Mouse (Mus musculus): Measurements from ENCODE around the gene Dpp3.
"Not testable (repeated sequence)": the region's sequence is repeated elsewhere in the genome, so short reads cannot be mapped to it uniquely, and the experiment has no call there.

The Dpp3 gene

DNA sequence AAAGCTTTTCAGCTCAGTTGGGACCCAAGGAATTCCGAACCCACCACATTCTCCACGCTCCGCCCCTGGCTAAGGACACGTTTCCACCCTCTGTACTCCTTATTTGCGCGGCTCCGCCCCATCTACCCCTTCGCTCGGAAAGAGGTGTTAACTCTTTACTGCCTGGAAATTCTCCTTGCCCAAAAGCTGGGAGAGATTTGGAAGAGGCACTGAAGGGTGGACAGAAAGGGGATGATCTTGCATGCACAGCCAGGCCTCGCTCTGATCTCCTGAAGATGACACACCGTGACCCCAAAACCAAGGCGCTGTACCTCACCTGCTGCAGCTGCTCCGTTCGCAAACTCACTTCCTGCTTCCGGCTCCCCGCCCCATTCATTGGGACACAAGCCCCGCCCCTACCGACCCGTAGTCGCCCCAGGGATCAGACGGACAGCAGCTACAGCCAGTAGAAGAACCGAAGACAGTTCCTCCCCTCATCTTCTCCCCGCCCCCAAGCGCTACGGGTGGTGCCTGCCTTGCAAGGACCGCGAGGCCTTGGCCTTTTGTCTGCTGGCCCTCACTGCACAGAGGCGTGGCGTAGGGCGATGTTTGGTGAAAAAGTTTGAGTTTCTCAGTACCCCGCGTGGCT, at the start of gene Dpp3:
Gene Dpp3, minus strand, starts transcription at position 384 of the 628 bp plus-strand sequence.
- DNase-seq (ENCODE audit: low spot score in 2 of 2) = peak; percentile 93 to 100

DNA sequence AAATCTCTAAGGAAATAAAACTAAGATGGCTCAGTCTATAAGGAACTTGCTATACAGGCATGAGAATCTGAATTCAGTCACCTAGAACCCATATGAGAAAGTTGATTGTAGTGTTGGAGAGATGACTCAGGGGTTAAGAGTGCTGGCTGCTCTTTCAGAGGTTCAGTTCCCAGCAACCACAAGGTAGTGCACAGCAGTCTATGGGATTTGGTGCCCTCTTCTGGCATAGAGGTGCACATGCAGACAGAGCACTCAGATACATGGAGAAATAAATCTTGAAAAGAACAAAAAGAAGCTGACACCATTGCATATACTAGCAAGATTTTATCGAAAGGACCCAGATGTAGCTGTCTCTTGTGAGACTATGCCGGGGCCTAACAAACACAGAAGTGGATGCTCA, 40.1 kb upstream of the Dpp3 start:
- no peak for DNase-seq (ENCODE audit: low spot score in 2 of 2)

DNA sequence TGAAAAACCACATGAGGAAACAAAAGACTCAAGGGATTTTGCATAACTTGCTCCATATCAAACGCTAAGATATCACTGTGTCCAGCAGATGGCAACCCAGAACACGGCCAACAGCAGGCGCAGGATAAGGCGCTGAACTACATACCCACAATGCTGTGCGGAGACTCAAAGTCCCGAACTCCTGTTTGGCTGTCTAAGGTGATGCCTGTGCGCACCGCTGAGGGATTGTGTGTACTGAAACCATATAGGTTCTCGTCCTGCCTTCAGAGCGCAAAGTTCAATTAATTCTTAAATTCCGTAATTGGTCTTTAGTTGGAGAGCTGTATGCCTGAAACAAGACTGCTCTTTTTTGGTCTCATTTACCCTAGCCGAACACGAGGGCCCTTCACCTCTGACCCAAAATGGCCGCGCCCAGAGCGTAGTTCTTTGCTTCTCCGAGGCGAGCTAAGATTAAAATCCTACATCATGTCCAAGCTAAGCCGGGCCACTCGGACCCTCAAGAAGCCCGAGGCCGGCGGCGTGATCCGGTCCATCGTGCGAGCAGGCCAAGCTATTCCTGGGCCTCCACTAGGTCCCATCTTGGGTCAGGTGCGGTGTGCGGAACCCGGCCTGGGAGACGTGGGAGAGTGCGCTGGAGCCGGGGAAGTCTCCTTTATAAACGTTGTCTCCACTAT, 34.0 kb upstream of the Dpp3 start, which contains the start of gene Mrpl11:
Gene Mrpl11, plus strand, starts transcription at position 220 of the 674 bp plus-strand sequence.
- peak; percentile 89 to 94 for DNase-seq (ENCODE audit: low spot score in 2 of 2)

DNA sequence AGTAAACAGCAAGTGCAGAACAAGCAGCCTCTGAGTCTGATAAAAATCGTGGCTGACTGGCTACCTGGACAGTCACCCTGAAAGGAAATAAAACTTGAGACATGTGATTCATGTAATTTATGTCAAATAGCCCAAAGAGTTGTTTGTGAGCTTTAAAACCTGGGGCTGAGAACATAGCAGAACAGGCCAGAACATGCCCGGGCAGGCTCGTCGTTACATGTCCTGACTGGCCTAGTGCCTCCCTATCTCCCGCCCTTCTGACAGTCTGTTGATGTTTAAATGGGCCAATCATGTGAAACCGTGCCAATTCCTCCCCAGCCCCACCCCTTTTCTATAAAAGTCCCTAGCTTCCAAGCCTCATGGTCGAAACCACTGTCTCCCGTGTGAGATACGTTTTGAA, 20.6 kb upstream of the Dpp3 start:
- DNase-seq (ENCODE audit: low spot score in 2 of 2) = not testable (repeated sequence)

DNA sequence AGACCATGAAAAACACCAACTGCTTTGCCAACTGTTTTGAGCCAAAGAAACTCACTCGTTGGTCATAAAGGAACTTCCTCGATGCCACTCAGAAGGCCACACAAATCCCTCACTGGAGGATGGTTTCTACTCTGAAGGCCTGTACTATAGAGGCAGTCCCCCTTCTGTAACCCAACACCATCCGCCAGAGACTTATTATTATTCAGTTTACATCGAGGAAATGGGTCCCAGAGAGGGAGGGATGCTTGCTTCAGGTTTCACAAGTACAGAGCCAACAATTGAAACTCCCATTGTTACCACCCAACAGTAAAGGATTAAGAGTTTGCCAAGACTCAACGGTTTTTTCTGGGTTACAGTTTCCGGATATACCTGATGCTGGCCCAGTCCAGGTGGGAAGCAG, 17.5 kb upstream of the Dpp3 start:
- DNase-seq (ENCODE audit: low spot score in 2 of 2) = no peak

DNA sequence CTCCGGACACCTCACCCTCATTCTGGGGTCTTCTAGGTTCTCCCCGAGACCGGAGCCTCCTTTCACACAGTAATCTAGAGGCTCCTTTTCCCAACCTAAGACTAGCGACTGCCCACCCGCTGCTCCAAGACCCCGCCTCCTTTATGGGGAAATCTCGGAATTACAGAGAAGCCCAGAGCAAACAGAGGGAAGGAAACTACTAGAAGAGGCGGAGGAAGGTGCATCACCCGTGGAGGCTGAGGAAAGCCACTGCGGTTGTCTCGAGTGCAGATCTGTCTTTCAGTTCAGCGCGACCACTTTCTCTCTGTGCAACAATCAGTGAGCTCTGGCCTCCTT, 15.1 kb upstream of the Dpp3 start:
- DNase-seq (ENCODE audit: low spot score in 2 of 2) = no peak

DNA sequence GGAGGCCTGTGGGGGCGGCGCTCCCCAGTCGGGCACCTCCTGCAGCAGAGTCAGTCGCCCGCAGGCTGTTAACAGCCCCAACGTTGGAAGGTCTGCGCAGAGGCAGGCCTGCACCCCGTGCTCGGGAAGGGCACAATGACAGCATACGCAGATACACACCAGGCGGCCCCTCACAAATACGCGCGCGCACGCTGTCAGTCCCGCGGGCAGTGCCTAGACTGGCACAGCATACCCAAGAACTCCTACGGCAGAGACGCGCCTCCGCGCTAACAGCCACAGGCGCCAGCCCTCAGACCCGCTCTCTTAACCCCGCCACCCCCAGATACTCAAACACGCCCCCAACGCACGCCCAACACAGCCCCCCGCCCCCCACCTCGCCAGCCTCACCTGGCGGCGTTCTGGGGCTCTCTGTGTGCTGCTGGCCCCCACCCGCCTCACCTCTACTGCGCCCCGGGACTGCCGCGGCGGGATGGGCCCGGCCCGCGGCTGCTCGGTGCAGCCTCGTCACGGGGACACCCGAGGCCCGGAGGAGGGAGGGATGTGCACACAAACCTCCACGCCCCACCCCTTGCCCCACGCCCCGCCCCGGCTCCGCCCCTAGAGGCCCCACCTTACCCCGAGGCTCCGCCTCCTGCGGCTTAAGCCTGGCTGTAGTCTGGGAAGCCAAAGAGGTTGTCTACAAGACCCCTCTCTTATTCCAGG, 14.6 kb upstream of the Dpp3 start, which contains the start of gene Peli3:
Gene Peli3, minus strand, starts transcription at position 577 of the 702 bp plus-strand sequence.
- peak; percentile 63 to 86 for DNase-seq (ENCODE audit: low spot score in 2 of 2)

DNA sequence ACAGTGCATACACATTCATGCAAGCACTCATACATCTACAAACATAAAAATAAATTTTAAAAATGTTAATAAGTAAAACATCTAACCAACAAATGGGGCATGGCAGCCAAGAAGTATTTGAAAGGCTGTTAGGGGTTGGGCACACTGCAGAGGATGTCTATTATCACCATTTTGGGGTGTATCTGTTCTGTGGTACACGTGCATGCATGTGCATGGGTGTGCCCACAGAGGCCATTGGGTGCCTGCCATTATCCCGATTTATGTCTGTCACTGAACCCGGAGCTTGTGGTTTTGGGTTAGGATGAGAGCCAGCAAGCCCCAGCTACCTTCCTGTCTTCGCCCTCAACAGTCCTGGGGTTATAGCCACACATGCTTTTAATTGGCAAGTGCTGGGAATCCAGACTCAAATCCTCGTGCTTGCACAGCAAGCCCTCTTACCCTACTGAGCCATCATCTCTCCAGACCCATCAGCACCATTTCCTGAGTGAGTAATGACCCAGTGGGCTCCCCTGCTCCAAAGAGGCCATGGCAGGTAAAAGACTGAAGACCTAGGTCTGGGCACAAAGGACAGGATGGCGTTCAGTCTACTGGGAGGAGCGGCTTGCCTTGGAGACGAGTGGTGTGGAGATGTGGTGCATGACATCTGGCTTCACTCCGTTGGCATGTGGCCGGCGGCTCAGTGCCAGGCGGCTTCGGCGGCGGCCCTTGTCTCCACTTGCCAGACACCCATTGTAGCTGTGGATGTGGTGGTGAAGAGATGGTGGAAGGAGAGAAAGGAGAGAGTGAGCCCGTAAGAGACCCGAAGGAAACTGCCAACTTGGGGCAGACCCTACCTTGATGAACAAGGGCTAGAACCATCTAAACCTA, 9.6 kb upstream of the Dpp3 start:
- no peak for DNase-seq (ENCODE audit: low spot score in 2 of 2)

DNA sequence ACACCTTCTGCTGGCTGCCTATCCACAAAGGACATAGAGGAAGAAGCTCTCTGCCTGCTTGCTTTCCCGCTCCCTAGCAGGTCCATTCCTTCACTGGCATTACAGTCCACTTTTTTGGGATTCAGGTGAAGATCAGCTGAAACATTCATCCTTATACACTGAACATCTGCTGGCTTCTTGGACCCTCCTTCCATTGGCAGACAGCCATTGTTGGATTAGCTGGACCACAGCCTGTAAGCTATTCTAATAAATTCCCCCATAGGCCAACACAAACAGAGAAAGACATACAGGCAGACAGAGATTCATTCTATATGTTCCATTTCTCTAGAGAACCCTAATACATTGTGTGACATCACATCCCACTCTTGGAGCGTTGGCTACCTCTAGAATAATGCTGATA, 8.8 kb upstream of the Dpp3 start:
- no peak for DNase-seq (ENCODE audit: low spot score in 2 of 2)

DNA sequence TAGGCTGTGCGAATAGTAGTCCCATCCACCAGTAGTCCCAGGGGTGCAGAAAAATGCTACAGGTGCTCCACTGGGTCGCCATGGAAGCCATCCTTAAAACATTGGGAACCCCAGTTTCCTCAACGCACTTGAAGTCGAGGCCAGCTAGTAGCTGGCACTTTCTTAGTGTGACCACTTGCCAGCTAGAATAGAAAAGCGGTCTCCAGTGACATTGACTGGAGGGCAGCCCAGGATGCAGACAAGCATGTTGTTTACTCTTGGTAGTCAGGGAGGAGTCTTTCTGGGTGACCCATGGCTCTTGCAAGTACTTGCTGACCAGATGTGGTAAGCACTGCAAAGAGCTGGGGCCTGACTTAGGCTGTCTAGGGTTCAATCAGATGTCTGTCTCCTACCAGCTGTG, 694 bp upstream of the Dpp3 start:
- no peak for DNase-seq (ENCODE audit: low spot score in 2 of 2)

DNA sequence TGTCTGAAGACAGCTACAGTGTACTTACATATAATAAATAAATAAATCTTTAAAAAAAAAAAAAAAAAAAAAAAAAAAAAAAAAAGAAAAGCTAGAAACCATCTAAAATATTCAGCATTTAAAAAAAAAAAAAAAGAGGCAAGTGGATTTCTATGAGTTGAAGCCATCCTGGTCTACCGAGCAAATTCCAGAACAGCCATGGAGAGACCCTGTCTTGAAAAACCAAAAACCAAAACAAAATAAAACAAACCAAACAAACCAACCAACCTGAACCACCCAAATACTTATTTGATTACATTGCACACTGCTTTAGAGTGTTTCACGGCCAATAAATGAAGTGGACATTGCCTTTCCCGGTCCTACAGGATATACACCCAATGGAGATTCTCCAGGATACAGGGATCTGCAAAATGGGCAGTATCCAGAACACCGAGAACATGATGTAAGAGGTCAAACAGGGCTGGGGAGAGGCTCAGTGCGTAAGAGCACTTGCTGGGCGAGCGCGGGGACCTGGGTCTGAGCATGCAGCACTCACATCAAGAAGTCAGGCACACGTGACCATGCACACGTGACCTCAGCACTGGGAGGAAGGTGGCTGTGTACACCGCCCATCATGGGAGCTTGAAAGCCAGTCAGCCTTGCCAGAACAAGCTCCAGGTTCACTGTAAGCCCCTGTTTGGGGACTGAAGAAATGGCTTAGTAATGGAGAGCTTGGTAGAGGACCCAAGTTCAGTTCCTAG, 2.8 kb downstream of the Dpp3 start:
- DNase-seq (ENCODE audit: low spot score in 2 of 2) = no peak

DNA sequence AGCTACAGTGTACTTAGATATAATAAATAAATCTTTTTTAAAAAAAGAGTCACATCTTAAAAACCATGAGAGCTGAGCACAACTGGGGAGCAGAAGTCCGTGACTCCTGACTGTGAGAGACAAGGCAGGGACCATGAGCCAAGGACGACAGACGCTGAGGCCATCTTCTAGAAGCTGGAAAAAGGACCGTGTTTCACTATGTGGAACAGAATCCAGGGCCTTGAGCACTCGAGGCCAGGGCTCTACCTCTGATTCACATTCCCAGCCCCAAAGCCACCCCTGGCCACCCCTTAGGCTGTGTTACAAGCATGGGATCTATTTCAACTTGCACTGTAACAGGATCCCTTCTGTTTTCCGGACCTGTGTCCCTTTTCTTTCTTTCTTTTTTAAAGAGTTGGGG, 8.4 kb downstream of the Dpp3 start:
- no peak for DNase-seq (ENCODE audit: low spot score in 2 of 2)

DNA sequence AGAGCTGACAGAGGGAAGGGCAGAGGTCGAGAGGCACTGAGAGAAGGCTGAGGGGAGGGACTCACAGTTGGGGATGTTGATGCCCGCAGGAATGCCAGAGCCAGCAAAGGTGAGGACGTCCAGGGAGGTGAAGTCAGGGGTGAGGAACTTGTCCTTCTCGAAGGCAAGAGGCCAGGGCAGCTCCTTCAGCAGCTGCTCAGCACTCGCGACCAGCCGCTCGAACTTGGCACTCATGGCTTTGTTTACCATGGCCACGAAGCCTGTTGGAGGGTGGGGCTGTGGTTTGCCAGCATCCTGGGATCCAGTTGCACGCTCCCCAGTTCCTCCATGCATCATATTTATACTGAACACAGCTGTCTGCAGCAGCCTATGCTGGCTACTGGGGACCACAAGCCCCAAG, 11.3 kb downstream of the Dpp3 start:
- no peak for DNase-seq (ENCODE audit: low spot score in 2 of 2)

DNA sequence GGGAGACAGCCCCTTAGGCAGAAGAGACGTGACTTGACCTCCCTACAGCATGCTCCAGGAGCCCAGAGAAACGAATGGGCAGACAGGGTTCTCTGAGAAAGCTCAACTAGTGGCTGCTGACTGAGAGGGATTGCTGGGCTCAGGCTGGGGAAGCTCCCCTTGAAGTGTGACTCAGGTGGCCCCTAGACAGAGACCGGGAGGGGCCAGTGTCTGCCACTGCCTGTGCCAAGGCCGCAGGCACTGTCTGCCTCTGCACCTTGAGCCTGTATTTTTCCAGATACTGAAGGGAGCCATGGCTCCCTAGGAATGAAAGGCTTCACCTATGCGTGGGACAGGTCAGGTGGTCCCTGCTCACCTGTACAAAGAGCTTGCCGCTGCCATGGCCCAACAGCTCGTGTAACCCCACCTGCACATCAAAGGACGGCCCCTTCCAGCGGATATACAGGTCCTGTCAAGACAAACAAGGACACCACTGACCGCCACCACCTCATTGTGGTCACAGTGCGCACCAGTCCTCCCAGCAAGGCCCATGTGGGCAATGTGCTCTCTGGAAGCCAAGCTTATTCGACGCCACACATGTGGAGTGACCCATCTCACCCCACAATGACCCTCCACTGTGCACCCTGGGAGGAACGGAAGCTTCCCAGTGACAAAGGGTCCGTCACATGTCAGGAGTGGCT, 12.0 kb downstream of the Dpp3 start:
- no peak for DNase-seq (ENCODE audit: low spot score in 2 of 2)

DNA sequence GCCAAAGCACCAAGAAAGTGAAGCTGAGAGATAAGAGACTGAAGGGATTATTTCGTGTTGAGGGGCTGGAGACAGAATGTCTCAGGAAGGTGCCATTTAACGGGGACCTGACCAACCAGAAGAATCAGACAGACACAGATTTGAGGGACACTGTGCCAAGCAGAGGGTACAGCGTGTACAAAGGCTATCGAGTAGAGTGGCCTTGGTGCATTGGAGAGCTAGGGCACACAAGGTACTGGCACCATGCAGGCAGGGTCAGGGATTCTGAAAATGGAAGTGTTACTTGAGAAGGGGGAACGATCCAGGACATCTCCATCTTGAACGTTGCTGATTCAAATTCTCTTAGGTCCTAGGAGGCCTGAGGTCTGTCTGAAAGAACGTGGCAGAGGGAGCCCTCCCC, 18.7 kb downstream of the Dpp3 start:
- no peak for DNase-seq (ENCODE audit: low spot score in 2 of 2)

DNA sequence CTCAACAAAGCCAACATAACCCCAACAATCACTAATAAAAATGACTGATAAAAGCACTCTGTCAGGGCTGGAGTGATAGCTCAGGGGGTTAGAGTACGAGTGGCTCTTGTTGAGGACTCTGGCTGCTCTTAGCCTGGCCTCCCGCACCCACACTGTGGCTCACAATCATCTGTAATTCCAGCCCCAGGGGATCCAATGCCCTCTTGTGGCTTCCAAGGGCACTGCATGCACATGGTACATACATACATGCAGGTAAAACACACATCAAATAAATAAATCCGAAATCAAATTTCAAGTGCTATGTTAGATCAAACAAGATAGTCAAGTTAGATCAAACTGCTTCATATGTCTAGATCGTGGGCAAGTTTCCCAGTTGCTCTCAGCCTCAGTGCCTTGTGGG, 20.0 kb downstream of the Dpp3 start:
- DNase-seq (ENCODE audit: low spot score in 2 of 2) = peak; percentile 46 to 74

DNA sequence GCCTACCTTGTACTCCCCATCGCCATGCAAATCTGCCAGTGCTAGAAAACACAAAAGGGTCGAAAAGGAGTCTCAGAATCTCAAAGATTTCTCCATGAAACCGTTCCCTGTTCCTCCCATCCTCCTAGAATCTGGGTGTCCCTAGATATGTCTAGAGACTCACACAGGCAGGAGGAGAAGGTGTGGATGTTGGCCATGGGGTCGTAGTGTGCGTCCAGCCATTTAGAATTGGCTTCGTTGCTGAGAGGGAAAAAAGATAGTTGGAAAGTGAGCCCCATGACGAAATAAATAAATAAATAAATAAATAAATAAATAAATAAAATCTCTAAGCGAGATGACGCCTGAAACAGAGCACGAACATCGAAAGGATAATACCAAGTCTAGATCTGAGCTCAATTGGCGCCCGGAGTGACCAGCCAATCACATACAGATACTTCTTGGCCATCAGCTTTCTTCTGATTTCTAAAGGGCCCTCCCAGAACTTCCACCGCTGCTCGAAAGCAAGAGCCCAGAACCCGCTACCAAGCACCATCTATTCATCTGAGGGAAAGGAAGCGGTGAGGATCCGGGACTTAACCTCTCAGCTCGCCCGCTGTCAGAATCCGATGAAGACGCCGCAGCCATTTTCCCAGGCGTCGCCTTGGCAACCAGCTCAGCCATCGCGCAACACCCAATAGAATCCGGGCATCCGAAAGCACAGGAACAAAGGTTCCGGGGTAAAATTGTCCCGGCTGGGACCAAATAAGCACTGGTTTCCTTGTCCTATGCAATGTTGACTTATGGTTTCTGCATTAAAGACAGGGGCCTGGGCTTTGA, 21.9 kb downstream of the Dpp3 start, which contains the start of gene Bbs1:
Gene Bbs1, minus strand, starts transcription at position 650 of the 816 bp plus-strand sequence.
- DNase-seq (ENCODE audit: low spot score in 2 of 2) = peak; percentile 76 to 87

DNA sequence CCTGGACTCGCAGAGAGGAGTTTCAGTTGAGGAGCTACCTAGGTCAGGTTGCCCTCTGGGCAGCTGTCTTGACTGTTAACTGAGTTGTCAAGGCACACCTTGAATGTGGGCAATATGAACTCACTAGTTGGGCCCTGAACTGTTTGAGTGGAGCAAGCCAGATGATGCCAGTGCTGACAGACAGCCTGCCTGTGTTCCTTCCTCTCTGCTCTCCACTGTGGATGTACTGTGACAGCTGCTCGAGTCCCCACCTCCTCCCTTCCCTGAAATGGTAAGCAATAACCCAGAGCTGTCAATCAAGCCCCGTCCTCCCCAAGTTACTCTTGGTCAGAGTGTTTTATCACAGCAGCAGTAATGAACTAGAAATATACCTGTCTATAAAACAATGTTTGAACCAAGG, 28.2 kb downstream of the Dpp3 start:
- no peak for DNase-seq (ENCODE audit: low spot score in 2 of 2)

DNA sequence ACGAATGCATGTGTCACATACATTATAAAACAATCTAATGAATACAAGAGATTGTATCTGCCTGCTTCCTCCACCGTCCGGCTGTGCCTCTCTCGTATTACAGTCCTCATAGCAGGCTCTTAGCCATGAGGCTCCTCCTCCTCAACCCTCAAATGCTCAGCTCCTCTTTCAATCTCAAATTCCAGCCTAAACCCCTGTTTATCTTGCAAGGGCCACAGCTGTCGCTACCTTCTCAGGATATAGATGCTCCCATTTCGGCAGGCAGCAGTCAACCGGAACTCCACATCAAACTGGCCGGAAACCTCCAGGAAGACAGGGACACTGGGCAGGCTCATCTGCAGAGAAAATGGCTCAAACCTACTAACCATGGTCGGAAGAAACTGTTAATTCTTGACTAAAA, 29.1 kb downstream of the Dpp3 start:
- no peak for DNase-seq (ENCODE audit: low spot score in 2 of 2)
